Mouse (Mus musculus) 3134 (cell line): ENCODE measurements around the gene Ip6k3.

ENCODE experiments used
- DNase-seq: peaks from one replicate; pipeline ENCODE4 v3.0.0-alpha.2; 2011; ENCODE audit warnings: low spot score; ENCODE audit not compliant: insufficient read length; ENCODE audit errors: extremely low read depth

Gene Ip6k3

DNA sequence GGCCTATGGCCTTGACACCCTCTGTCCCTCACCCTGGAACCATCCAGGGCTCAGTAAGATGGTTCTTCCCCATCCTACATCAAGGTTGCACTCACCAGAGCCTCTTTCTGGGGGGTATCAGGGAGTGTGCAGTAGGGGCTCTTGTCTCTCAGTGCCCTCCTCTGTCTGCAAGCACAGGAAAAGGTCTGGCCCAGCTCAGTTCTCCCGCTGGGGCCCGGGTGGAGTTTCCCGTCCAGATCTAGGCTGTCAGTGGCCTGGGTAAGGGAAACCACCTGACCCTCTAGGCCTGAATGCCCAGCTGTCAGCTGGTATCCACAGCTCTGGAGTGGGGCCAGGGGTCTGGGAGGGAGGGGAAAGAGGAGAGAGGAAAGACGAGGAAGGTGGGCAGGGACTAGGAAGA, at the start of gene Ip6k3:
TSS of gene Ip6k3 (minus strand) at position 251 of the 400 bp plus-strand sequence.
- DNase-seq, result no peak

DNA sequence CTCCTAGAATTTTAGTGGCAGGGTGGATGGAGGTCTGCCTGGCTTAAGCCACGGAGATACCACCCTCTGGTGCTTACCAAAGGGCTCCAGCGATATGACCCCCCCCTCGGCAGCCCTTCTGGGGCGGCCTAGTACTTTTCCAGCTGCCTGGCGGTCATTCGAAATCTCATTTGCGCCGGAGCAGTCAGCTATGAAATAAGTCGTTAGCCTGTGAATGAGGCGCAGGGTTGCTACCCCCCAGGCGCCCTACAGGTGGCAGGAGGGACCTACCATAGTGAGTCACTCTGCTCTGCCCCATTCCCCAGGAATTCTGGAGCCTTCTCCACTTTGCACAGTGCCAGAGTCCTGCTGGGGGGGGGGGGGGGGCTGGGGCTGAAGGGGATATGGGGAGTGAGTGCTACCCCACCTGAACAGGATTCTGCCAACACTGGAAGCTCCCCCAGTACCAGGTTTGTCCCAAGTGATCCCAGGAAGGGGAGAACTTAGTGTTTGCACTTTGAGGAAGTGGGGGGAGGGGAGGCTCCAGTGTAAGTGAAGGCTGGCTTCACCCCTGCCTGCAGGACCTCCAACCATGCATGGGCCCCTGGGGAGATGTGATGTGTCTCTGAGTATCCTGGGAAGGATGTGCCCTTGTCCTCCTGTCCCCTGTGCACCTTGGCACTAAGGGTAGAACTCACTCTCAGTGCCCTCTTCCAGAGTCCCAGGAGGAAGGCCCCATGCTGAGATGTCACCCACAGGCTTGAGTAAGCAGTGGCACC, 45.4 kb upstream of the Ip6k3 start:
- peak; percentile 78 for DNase-seq

DNA sequence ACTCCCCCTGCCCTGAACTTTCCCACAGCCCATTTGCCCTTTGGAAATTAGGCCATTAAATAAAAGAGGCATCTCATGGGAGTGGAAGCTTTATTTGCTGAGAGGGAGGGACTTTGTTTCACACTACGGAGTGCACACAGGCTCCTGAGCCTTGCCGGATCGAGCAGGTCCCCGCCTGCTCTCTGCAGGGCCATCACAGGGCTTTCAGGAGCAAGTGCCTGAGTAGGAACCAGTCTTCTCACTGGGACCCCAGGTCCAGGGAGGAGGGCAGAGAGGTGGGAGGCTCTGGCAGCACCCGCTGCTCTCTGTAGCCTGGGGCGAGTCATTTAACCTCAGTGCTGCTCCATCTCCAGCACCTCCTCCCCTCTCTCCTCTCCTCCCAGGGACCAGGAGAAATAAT, 44.4 kb upstream of the Ip6k3 start:
- no peak for DNase-seq

DNA sequence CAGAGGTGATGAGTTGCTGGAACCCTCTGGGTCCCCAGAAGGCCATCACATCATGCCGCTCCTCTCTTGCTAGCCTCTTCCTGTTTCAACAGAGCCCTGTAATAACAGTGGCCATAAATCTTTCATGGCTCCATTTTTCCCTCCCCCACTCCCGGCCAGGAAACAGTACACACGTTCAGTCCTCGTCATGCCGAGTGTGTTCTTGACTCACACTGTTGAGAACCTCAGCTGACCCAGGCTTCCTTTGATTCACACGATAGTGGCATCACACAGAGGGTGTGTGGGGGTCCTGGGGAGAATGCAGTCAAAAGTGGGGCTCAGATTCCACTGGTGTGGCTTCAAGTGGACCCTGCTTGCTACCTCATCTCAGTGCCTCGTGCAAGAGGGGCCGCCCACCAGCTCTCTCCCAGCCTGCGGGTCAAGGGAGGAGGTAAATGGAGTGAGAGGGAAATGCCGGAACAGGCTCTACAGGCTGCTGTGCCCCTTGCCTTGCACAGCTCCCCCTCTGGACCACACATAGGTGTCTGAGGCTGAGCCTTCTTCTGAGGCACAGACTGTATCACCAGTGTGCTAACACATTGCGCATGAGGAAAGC, 39.6 kb upstream of the Ip6k3 start:
- no peak for DNase-seq

DNA sequence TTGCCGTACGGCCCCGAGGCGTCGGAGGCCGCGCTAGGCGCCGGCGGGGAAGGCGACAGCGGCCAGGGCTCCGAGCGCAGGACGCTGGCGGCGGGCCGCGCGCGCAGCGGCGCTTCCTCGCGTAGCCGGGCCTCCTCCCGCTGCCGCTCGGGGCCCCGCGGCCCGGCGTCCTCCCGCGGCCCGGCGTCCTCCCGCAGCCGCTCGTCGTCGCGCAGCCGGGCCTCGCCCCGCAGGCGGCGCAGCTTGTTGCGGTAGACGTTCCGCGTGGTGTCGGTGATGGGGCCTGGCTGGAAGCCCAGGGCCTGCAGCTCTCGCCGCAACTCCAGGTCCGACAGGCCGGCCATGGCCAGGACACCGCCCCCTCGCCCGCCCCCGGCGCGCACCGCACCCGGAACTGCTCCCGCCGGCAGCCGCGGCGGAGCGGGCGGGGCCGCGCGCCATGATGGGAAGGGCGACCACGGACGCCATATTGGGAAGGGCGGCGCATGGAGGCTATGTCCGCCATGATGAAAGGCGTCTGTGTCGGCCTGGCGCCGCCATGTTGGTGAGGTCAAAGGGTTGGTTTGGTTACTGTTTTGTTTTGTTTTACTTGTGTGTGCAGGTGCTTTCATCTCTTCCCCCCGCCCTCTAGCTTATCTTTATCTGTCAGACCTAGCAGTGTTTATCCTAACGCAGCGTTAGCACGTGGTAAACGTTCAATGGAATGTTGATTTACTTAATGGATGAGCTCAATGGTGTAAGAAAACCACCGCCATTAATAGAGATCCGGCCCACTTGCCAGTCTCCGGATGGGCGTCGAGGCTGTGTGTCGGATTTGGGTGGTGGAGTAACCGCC, 36.7 kb upstream of the Ip6k3 start, which contains the start of gene Lemd2:
TSS of gene Lemd2 (minus strand) at position 395 of the 835 bp plus-strand sequence.
- DNase-seq, result peak; percentile 96

DNA sequence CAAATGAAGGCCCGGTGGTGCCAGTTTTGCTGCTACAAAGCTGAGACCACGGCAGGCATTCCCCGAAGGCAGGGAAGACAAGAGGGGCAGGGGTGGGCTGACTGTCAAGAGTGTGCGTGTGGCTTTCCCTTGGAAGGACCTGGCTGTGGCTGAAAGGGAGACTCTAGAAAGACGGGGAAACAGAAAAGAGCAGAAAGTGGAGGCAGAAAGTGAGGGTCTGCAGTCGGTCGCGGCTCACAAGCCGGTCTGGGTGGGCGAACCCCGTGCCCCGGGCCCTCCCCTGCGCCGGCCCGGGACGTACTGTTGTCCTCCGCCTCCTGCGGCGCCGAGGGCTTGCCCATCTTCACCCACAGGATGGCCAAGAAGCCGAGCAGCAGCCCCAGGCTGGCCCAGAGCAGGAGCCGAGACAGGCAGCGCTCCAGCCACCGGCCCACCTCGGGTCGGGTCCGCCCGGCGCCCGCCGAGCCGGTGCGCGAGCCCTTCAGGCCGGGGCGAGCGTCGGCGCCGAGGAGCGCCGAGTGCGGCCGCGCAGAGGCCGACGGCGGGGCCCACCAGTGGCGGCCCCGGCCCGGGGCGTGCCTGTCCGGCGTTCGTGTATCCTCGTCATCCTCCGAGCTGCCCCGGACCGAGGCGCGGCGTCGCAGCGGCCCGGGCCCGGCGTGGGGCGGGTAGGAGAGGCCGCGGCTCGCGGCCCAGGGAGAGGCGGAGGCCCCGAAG, 35.9 kb upstream of the Ip6k3 start:
- peak; percentile 71 for DNase-seq

DNA sequence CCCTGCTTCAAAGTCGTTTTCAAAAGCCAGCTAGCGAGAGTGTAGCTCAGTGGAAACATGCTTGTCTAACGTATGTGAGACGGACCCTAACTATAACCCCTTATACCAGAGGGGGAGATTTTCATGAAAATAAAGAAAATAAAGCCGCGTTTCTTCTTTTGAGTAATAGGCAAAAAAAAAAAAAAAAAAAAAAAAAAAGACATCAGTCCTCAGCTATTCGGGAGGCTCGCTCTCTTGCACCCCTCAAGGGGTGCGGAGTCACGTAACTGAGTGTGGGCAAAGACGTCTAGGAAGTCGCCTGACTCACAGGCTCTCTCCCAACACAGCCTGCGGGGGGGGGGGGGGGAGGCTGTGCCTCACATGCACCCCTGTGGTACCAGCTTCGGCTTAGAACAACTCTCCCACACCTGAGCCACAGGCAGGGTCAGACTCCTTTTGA, 35.3 kb upstream of the Ip6k3 start:
- DNase-seq, result no peak

DNA sequence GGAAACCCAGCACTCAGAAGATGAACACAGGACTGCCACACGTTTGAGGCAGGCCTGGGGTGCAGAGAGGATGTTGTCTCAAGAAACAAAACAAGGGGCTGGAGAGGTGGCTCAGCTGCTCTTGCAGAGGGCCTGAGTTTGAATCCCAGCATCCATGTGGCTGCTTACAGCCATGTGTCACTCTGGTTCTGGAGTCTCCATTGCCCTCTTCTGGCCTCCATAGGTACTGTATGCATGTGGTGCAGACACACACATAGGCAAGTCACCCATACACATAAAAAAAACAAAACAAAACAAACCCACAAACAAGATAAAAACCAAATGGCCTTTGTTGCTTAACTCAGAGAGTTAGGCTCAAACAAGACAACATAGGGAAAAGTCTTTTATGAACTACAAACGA, 34.4 kb upstream of the Ip6k3 start:
- DNase-seq, result no peak

DNA sequence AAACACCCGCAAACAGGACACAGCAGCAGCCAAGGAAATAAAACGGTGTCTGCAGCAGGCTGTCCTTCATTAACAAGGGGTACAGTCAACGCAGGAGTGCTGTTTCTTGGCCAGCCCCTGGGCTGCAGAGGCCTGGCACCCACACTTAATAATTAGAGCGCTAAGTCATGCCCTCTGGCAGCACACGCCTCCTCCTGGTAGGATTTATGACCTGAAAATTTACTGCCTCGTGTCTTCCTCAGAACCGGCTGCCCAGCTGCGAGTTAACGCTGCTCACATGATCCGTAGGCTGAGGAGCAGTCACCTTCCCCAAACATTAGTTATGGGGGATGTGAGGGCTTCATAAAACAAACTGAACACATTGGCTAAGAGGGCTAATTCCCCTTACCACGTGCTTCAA, 33.2 kb upstream of the Ip6k3 start:
- DNase-seq, result no peak

DNA sequence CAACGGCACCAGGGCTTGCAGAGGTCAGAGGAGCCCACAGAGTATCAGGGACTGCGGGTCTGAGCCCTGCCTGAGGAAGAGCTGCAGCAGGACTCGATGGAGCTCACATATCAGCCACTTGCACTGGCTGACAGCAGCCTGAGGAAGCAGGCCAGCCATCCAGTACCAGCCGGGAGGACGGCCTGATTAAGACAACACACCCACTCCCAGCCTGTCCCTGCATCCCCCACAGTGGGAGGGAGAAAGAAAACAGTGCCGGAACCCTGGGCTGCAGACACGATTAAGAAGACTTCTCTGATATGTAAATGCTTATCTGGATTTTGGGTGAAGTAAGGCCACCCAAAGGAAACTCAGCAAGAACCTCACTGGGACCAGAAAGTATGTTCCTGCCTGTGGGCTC, 32.3 kb upstream of the Ip6k3 start:
- DNase-seq, result no peak

DNA sequence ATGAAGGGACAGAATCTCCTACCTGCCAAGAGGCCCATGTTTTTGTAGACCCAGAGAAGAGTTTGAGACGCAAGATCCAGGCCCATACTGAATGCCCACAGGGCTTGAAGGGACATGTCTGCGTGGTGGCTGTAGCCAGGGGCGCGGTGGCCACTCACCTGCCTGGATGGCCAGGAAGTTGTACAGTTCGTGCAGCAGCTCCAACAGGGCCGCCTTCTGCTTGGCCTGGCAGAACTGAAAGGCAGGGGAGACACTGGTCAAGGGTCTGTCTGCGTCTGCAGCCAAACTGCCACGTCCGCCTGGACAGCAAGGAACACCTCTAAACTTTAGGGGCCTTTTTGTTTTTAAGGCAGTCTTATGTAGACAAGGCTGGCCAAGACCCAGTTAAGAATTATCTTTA, 31.6 kb upstream of the Ip6k3 start:
- no peak for DNase-seq

DNA sequence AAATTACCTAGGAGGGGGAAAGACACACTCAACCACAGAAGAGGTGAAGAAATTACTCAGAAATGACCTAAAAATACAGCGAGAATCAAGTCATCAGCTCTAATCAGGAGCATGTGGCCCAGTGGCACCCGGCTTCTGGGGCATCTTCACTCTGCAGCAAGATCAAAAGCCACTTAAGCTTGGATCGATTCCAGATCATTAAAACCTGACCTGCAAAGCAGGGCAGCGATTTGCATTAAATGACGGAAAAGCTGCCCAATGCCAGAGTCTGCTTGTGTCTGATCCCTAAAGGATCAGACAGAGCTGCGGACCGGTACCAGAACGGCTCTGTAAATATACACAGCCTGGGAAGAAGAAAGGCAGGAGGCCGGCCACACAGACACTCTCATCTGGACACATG, 28.6 kb upstream of the Ip6k3 start:
- no peak for DNase-seq

DNA sequence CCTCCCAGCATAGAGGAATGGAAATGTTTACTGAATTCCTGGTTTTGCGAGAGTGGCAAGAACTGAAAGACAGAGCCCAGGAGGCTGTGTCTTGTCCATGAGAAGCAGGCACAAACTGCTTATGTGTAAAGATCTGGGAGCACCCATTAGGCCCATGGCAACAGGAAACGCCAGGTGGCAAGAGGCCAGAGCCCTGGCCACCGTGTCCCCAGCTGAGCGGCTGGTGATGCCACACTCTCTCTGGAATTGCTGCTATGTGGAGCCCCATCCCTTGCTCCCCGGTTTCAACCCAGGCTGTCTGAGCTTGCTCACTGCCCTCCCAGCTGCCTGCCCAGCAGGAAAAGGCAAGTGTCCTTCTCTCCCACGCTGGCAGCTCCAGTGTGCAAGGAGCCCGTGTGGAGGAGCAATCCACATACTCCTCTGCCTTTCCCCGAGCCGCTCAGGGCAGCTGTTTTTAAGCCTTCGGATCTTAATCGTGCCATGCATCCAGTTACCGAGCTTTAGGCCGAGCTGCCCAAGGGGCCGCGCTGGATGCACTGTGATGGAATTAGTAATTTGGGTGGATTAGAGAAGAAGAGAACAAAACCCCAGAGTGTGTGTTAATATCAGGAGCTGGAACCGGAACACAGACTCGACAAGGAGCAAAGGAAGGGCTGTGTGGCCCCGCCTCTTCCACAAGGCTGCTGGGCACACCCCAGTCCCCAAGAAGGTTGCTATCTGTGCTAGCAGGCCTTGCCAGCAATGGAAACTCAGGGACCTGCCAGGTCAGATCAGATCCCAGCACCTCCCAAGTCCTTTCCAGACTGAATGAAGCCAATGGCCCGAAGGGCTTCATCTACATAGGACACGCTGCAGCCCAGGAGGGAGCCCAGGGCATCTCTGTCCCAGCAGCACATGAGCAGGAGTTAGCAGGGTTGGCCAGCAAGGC, 26.9 kb upstream of the Ip6k3 start:
- no peak for DNase-seq

DNA sequence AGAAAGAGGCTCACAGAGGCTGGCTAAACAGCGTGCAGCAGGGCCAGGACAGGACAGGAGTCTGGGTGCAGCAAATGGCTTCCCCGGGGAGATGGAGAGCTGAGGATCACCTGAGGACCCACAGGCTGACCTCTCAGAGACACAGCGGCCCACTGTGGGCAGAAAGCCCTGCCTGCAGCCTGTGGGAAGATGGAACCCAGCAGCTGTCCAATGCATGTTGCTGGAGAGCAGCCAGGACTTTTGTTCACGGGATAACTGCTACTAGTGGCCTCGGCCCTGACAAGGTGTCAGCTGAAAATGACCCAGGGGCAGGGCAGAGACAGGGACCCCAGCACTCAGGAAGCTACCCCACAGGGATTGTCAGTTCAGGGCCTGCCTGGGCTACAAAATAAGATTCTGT, 24.2 kb upstream of the Ip6k3 start:
- no peak for DNase-seq

DNA sequence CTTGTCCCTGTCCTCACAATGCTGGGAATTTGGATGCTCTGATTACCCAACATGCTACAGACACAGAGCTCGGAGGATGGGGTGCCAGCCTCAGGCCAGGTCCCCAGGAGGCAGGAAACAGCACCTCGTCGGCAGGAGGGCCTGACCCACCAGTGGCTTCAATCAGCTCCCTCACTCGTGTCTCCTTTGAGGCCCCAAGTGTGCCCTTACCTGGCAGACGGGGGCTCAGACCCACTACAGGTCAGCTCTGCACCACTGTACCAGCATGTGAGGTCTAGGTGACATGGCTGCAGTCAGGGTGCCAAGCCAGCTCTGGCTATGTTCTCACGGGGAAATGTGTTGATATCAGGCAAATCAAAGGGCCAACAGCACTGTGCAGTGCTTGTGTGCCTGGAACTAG, 23.6 kb upstream of the Ip6k3 start:
- DNase-seq, result no peak

DNA sequence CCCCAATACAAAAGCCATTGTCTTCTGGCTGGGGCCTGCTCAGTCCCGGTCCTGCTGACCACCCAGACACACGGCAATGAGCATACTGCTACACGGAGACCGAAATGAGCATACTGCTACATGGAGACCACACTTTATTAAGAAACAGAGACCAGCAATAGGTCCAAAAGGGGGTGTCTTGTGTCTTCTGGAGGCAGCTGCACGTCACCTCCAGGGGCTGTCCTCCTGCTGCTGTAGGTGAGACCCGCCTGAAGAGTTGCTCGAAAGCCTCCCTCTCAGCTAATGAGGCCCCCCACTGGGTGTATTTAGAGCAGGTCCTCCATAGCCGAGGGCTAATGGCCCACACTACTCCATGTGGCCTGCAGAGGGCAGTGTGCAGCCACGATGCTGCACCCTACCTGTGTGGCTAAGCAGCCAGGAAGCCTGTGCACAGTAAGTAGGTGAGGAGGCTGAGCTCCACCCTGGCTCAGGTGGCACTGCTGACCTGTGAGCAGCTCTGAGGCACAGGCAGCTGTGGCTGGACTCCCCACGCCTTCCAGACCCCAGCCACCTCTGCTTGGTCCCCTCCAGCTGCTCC, 22.1 kb upstream of the Ip6k3 start:
- peak; percentile 56 for DNase-seq

DNA sequence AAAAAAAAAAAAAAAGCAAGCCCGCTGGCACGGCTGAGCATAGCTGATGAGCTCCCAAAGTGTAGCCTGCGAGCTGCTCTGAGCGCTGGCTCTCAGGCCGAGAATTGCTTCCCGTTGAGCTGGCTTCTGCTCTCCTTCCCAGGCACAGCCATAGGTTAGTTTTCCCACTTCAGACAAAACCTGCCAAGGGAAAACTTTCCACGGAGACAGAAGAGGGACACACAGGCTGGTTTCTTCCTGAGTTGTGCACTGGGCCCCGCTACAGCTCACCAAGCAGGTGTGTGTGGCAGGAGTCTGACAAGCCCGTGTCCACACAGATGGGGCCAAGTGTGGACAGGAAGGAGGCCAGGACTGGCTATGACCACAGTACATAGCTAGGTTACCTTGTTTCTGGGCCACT, 21.3 kb upstream of the Ip6k3 start:
- no peak for DNase-seq

DNA sequence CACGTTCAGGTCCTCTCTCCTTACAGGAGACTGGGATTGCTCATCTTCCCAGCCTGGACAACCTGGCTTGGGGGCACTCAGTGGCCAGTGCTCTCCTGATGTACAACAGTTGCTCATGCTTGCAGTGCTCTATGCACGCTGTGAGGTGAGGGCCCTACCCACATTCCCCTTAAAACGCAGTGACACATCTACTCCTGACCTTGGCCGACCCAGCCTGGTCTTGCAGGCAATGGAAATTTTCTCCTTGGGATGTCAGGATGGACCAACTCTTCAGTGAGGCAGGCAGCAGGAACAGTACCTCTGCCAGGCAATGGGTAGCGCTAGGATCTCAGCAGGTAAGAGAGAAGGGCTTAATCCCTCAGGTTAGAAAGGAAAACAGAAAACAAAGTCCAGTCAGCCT, 19.5 kb upstream of the Ip6k3 start:
- no peak for DNase-seq

DNA sequence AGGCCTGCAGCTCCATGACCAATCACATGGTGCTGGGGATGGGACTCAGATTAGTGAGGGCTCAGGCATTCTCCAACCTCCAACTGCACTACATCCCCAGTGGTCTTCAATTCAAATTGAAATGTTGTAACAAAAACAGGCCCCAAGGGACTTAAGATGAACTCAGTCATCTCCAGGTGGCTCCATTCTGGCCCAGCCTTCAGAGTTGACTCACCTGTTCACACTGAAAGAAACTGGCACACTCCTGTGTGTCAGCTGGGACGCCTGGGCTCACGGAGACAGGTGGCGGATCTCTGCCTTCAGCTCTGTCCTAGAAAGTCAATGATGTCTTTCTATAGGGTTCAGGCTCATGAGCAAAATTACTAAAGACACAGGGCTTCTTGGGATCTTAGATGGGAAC, 18.5 kb upstream of the Ip6k3 start:
- DNase-seq, result no peak
